Mouse (Mus musculus) monocyte, adult 5-6 weeks (primary cell): ENCODE measurements at regions not wholly inside any gene's neighbourhood (a gene's known extent, or its start where the extent isn't known, plus 50 kb on each side); places are given as distances from the start of the nearest gene placed in this dataset.

Experiments
- ATAC-seq: fragments of 153-309, 156-312 bp; replicated peaks from 2 replicates; pipeline ENCODE4 v1.8.0; 2017; ENCODE audit warnings: mild to moderate bottlenecking; ENCODE audit not compliant: low TSS enrichment, insufficient number of reproducible peaks, severe bottlenecking, poor library complexity, low FRiP score

DNA sequence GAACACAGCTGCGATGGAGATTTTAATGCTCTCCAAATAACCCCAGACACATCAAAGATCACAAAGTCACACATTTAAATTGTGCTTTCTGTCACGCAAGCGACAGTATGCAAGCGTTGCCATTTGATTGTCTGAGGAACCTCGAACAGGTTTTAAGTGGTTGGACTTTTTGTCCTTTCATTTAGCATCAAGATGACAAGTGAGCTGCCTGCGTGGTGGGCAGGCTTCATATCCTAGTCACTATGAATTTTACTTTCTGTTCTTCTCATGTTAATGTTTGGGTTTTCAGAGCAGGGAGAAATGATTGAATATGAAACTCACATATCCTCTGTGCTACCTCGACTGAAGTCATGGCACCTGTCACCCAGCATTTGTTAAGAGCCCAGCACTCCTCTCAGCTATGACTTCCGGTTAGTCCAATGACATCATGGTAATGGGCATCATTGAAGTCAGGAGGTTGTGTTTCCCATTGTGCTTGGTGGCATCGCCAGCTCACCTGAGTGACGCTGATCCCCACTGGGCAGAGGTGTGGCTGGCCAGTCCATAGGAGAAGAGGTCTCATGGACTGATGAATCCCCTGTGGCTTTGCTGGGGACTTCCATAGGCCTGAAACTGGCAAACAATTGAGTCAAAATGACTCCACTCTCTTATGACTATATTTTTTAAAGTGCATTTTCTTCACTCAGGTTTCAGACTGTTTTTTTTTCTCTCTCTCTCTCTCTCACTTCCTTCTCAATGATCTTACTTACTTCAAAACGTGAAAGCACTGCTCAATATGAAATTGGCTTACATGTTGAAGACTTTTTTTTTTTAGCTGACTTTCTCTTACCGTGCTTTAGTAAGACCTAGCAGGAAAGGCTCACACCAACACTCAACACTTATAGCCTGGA is 209.1 kb upstream of the Id2 start:
- ATAC-seq = no peak

DNA sequence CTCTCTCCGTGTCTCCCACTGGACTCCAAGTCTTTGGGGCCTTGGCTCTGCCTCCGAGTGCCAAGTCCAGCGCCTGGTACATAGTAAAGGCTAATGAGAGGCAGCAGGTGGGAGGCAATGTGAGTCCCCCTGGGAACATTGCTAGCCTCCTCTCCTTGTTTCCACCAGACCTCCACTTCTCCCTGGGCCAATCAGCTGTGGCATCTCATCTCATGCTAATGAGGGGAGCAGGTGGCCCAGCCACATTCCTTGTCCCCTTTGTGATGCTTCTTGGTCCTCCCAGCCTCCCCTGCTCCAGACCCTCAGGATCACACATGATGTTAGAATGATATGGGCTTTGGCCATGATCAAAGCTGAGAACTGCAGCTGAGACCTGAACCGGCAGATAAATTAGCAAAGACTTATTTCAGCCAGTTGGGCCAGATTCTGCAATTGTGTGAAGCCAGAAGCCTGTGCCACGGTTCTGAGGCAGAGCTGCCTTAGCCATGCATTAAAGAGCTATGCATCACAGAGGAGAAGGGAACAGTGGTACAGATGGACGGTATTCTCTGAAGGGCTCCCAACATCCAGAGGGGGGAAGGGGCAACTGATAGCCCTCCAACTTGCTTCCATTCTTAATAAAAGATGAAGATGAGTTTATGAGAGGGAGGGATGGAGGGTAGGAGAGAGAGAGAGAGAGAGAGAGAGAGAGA is 208.0 kb upstream of the Id2 start:
- no peak for ATAC-seq

DNA sequence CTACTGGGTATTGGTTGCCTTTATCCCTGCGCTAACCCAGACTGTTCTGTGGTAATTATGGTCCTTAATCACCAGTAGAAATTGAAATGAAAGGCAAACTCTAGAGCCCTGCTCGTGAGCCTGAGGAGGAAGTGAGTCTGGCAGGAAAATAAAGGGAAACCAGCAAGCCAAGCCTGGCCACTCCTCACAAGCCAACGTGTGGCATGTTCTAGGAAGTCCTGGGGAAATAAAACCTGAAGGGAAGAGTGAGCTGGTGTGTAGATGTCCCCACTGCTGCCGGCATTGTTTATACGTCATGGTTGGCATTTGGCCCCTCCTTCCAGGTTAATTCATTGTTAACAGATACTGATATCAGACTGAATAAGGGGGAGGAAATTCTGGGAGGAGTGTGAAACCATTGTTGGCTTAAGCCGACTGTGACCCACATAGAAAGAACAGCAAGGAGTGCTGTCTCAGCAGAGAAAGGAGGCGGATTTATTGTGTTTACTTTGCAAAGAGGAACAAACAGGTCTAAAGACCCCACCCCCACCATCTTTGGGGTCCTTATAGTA is 206.6 kb upstream of the Id2 start:
- no peak for ATAC-seq

DNA sequence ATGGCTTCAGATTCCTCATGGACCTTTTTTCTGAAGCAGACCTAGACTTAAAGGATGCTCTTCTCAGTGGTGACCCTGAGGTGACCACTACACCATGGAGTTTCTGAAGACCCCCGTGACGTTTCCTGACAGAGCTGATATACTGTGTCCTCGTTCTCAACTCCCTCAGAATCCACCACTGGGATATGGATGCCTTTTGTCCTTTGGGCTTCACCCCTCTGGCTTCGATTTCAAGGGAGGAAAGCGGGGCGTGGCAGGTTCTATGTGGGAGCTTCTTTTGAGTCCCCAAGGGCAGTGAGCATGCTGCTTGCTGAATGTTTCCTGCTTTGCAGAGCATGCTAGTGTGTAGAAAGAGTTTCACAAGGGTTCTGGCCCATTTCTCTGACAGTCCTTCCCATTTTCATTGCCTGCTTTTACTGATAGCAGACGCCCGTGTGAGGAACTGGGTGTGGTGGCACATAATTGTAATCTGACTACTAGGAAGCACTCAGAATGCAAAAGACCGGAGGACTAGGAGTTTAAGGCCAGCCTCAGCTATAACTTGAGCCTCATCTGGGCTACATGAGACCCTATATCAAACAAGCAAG is 204.0 kb upstream of the Id2 start:
- peak; percentile 66 for ATAC-seq

DNA sequence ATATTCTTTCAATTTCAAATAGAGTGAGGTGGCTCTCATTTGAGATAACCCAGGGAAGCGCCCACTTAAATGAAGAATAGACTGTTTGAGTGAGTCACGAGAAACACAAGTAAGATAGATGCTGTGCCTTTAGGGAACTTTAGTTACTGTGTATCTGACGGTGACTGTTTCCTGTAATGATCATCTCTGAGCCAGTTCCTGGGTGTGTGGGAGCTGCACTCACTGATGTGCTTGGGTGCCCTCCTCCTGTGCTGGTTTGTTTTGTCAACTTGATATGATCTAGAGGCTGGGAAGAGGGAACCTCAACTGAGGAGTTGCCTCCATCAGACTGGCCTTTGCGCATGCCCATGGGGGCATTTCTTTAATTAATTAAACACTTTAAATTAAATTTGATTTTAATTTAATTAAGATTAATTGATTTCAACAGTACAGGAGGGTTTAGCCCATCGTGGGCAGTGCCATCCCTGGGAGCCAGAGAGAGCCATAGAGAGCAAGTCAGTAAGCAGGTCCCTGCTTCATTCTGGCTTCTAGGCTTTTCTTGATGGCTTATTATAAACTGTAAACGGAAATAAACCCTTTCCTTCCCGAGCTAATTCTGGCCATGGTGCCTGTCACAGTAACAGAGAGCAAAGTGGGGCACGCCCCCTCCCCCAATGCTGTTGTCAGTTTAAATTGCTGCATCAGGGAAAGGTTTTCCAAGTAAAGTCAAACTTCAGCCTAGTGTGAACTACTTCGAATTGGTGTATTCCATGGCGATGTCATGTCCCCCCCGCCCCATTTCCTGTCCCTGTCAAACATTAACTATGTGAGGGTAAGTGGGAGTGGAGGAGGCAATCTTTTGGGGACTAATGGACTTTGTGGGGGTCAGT is 202.9 kb upstream of the Id2 start:
- ATAC-seq = no peak

DNA sequence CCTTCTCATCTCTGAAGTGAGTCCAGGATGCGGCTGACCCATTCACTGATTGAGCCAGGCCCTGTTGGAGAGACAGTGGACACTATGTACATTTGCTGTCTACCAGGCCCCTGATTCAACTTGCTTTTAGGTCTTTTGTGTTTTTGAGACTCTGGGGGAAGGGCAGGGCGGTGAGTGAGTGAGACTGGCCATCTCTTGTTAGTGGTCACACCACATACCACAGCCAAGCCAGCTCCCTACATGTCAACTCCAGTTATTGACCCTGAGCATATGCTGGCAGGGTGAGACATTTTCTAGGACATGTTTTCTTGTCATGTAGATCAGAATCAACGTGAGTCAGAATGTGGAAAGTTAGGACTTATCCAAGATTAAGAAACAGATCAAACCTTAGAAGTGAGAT is 201.8 kb upstream of the Id2 start:
- ATAC-seq = no peak

DNA sequence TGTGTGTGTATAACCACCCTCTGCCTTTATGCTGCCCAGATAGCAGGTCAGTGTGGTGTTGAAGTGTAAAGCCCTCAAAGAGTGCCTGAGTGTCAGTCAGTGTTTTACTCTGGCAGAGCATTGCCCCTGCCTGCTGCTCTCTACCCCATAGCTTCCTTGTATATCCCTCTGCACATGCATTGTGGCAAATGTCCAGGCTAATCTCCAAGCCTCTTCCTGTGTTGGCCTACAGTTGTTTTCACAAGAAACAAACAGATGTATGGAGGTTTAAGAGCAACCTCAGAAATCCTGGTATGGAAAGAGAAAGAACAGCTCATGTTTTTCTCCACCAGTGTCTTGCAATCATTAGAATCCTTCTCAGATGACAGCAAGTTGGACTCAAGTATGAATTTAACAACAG is 201.0 kb upstream of the Id2 start:
- no peak for ATAC-seq

DNA sequence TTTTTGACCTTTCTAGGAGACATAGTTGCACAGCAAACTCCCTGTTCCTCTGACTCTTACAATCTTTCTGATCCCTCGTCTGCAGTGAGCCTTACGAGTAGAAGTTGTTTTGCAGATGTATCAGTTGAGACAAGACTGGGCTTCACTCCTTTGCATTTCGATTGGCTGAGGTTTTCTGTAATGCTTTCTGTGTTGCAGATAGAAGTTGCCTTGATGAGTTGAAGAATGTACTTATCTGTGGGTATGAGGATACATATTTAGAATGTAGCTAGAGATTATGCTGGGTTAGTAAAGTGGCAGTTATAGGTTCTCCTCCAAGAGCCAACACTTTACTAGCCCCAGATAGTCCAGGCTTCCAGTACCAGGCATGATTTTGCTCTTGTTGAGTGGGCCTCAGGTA is 199.7 kb upstream of the Id2 start:
- no peak for ATAC-seq

DNA sequence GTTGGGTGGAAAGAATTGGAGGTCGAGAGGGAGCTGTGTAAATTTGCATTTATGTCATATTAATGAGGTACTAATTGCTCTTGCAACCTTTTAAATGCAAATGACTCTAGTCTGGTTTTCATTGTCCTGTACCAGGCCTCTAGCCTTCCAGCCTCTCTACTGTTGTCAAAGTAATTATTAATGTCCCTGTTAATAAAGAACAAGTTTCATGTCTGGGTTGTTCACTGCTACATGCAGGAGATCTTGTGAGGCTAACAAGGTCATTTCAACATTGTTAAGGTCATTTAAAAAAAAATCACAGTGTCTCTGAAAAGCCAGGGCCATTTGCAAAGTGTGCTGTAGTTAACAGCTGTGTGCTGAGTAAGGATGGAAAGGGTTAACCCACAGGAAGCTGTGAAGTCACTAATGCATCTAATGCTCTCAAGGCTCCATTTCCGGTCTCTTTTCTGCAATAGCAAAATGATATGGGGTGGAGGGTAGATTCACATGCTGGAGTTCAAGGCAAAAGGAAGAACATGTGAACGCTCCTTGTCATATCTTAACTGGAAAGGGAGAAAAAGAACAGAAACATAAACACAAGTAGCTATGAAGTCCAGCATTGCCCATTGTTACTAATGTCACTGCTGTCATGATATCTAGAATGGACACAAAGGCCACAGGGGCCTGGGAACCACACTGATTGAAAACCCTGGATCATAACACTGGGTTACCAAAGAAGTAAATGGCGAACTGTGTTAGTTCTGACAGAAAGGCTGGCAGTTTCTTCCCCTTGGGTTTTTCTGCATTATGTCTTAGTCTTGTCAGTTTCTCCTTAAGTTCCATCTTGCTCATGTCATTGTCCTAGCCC is 197.5 kb upstream of the Id2 start:
- no peak for ATAC-seq

DNA sequence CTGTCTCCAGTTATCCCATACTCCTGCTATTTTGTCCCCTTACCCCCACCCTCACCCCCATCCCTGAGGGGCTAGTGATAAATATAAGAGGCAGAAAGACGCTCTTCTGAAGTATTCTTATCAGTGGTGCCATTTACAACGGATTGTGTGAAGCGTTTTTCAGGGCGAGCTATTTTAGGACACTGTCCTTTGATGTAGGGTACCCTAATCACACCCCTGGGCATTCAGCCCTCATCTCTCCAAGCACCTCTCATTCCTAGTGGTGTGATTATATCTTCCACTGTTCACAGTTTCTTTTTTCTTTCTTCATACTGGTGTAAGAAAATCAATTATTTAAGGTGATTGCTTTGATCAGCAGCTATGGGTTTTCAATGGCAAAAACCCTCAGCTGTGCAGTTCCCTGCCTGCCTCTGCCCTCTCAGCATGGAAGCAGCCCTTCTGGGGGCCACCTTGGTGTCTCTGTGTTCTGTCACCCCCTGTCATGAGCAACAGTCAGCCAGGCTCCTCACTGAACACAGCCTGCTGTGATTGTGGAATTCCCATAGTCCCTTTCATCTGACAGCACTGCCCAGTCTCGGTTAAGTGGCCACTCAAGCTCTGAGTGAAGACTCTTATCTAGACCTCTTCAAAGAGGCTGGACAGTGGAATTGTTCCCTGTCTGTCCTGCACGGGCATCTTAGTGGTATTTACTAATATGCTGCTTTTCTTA is 196.7 kb upstream of the Id2 start:
- no peak for ATAC-seq

DNA sequence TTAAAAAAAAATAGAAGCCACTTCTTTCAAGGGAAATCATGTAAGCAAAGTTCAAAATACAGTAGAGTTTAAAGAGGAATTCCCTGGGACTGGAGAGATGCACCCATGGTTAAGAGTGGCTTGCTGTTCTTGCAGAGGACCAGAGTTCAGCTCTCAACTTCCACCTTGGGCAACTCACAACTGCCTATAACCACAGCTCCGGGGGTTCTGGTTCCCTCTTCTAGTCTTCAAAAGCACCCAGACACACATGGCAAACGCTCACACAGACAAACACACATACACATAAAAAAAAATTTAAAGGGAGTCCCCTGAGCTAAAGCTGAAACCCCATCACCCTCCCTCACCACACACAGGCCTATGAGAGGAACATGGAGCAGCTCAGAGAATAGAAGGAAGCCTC is 192.4 kb upstream of the Id2 start:
- no peak for ATAC-seq

DNA sequence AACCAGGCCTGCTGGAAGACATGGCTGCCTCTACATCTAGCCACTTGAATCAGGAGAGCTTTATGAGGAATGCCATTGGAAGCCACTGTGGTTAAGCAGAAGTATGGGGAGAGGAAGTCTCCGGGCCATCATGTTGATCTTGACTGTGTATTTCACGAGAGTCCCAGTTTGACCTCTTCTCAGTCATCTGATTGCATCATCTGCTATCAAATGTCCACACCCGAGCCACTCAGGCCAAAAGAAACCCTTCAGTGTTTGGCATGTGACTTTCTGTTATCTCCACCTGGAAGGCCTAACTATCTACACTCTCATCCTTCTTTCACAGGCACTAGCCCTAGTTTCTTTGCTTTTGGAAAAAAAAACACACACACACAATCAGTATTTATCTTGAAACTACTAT is 186.9 kb upstream of the Id2 start:
- peak; percentile 89 for ATAC-seq

DNA sequence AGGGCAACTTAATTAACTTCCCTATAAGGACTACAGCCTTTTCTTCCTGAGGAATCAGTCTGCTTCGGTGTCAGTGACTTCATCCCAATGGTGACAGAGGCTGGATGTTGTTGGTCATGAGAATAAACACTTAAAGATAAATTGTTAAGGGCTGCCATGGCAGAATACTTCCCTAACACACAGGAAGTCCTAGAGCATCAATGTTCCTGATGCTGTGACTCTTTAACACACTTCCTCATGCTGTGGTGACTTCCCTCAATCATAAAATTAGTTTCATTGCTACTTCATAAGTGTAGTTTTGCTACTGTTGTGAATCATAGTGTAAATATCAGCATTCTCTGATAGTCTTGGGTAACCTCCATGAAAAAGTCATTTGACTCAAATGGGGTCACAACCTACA is 184.5 kb upstream of the Id2 start:
- ATAC-seq = peak; percentile 83

DNA sequence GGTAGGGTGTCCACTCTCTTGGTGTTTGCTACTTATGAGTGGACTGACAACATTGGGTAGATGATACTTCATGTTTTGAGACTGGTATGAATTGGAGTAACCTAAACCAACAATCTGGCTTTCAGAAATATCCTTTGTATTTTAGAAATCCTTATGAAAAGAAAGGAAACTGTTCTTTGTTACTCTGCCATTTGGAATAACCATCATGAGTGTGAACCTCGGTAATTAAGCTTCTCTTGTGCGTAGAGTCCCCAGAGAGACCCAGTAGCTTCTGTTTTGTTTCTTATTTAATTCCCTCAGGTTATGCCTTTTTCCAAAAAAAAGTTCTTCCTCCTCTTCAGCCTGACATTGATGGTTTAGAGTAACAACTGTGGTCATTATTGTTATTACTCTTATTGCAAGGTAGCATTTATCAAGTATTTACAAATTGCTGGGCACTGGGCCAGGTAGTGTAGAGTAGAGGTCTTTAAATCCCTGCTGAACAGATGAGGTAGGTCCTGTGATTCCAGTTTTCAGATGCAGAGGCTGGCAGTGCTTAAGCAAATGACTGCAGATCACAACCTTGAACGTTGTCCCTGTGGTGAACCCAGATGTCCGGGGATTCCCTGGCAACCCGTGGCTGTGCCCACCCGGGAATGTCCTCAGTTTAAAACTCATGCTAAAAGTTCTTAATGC is 176.8 kb upstream of the Id2 start:
- no peak for ATAC-seq

DNA sequence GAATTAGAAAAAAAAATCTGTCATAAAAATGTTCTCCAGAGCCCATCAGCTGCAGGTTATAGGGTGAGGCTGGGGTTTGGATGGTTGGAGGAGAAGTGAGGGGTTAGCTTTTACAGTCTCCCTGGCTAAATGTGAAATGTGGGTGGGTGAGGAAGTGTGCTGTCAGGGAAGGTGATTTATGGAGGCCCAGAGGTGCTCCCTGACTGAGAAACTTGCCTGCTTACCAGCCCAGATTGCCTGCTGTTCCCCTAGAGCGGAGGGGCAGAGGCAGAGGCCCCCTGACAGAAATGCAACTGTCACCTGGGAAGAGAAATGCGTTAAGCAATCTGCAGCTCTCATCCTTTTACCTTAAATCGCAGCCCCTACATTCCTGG is 175.8 kb upstream of the Id2 start:
- no peak for ATAC-seq

DNA sequence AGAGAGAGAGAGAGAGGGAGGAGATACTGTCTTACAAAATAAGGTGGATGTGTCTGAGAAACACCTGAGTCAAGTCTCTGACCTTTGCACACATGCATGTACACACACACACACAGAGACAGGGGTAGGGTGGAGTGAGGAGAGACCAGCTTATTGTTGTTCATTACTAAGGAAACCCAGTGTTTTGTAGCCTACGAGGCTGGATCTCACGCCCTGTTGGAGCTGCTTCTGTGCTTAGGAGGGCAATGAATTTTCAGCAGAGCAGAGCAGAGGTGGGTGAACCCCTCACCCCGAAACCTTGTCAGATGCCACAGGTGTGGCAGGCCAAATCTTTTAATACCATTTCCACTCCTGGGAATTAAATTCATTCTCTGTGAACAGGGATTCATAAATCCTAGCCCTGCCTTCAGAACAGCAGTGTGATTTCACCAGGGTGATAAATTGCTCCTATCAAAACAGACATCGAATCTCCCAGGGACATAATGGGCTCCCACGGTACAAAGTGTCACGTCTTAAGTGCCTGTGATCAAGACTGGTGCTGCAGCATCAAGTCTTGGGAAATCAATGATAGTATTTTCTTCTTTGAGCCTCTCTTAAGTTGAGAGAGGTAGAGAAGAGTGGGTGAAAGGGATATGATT is 175.3 kb upstream of the Id2 start:
- no peak for ATAC-seq

DNA sequence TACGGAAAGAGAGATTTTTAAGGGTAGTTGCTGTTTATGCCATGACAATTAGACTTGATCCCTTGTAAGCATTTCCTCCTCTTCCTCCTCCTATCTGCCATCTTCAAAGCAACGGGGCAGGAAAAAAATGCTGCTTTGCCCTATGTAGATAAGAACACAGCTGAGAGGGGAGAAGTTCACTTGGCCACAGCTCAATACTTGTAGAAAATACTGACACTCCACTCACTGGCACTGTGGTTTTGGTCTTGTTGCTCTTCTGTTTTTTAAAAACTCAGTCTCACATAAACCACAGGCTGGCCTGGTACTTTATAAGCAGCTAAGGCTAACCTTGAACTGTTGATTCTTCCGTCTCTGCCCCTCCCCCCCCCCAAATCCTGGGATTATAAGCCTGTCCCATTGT is 172.9 kb upstream of the Id2 start:
- ATAC-seq = no peak
